Mouse (Mus musculus): ENCODE measurements around the gene Kxd1. TPM values are rescaled to one million over a fixed set of nuclear protein-coding genes. Genes with fewer than 3 reads are reported as not detected.

The Kxd1 gene
- total RNA-seq, 2 experiments from 2014 or later = 67.7 to 74.7 TPM

GRCm38 (mm10) chr8:70501820-70502529 is 25.8 kb downstream of the Kxd1 start:
- intact Hi-C loops (cut with DNase I) = no loop called here
- peak; percentile 53 to 66 for DNase-seq

- no peak for DNase-seq
- intact Hi-C loops (cut with DNase I) = no loop called here
Measured at GRCm38 (mm10) chr8:70500386-70501301, 27.1 kb downstream of the Kxd1 start.

- intact Hi-C loops (cut with DNase I) = no loop called here
- no peak for DNase-seq
Measured at GRCm38 (mm10) chr8:70495771-70496062, 32.0 kb downstream of the Kxd1 start.

GRCm38 (mm10) chr8:70495001-70495770 is 32.6 kb downstream of the Kxd1 start:
- intact Hi-C loops (cut with DNase I) = no loop called here
- DNase-seq = no peak

- intact Hi-C loops (cut with DNase I) = no loop called here
- DNase-seq = no peak
Measured at GRCm38 (mm10) chr8:70494416-70494945, 33.3 kb downstream of the Kxd1 start.

GRCm38 (mm10) chr8:70493692-70494415 is 33.9 kb downstream of the Kxd1 start:
- intact Hi-C loops (cut with DNase I) = no loop called here
- DNase-seq = no peak

- intact Hi-C loops (cut with DNase I) = no loop called here
- DNase-seq = no peak
Measured at GRCm38 (mm10) chr8:70492664-70493640, 34.8 kb downstream of the Kxd1 start, which contains the start of gene Crlf1. Gene Crlf1 (plus strand): TSS chr8:70493158.

- no peak for DNase-seq
- intact Hi-C loops (cut with DNase I) = no loop called here
Measured at GRCm38 (mm10) chr8:70490880-70491495, 36.8 kb downstream of the Kxd1 start.

- no peak for DNase-seq
- intact Hi-C loops (cut with DNase I) = no loop called here
Measured at GRCm38 (mm10) chr8:70490061-70490879, 37.5 kb downstream of the Kxd1 start.

- no peak for DNase-seq
- intact Hi-C loops (cut with DNase I) = no loop called here
Measured at GRCm38 (mm10) chr8:70489576-70489975, 38.2 kb downstream of the Kxd1 start.

GRCm38 (mm10) chr8:70488931-70489470 is 38.8 kb downstream of the Kxd1 start:
- intact Hi-C loops (cut with DNase I) = no loop called here
- no peak for DNase-seq

- no peak for DNase-seq
- intact Hi-C loops (cut with DNase I) = no loop called here
Measured at GRCm38 (mm10) chr8:70487993-70488796, 39.6 kb downstream of the Kxd1 start.

- intact Hi-C loops (cut with DNase I) = no loop called here
- no peak for DNase-seq
Measured at GRCm38 (mm10) chr8:70486941-70487520, 40.7 kb downstream of the Kxd1 start, which contains the start of gene Tmem59l. Gene Tmem59l (minus strand): TSS chr8:70487358.

GRCm38 (mm10) chr8:70486191-70486681 is 41.5 kb downstream of the Kxd1 start:
- intact Hi-C loops (cut with DNase I) = no loop called here
- no peak for DNase-seq

- intact Hi-C loops (cut with DNase I) = no loop called here
- no peak for DNase-seq
Measured at GRCm38 (mm10) chr8:70482943-70483342, 44.8 kb downstream of the Kxd1 start.

- no peak for DNase-seq
- intact Hi-C loops (cut with DNase I) = no loop called here
Measured at GRCm38 (mm10) chr8:70481908-70482307, 45.8 kb downstream of the Kxd1 start.
